Mouse (Mus musculus) small intestine, adult 2 months (tissue): ENCODE results near the gene Tchp. TPM values are rescaled to one million over a fixed set of nuclear protein-coding genes. Genes with fewer than 3 reads are reported as not detected.

Experiments
- H3K27ac ChIP-seq: fragments of 200-500 bp; 2 replicates; pipeline ENCODE4 v1.5.1; 2012; ENCODE audit warnings: low read depth, low read length, control low read depth, inconsistent platforms; ENCODE audit not compliant: insufficient read depth
- H3K27me3 ChIP-seq: fragments of 200-500 bp; 2 replicates; pipeline ENCODE4 v1.6.1; 2012; ENCODE audit warnings: mild to moderate bottlenecking, moderate library complexity, low read length, inconsistent platforms; ENCODE audit not compliant: control insufficient read depth, insufficient read depth
- H3K36me3 ChIP-seq: fragments of 200-500 bp; 2 replicates; pipeline ENCODE4 v1.6.1; 2012; ENCODE audit warnings: mild to moderate bottlenecking, low read length, control low read depth, inconsistent platforms; ENCODE audit not compliant: control insufficient read depth, insufficient read depth
- H3K4me1 ChIP-seq: fragments of 200-500 bp; 2 replicates; pipeline ENCODE4 v1.6.1; 2012; ENCODE audit warnings: low read length, inconsistent platforms, mixed read lengths; ENCODE audit not compliant: control insufficient read depth, insufficient read depth, insufficient read length
- H3K4me3 ChIP-seq: fragments of 200-500 bp; 2 replicates; pipeline ENCODE4 v1.5.1; 2012; ENCODE audit warnings: low read depth, mild to moderate bottlenecking, control low read depth, inconsistent platforms, low read length, moderate library complexity
- CTCF ChIP-seq: fragments of 200-500 bp; IDR thresholded peaks from 2 replicates; pipeline ENCODE4 v1.5.1; 2012; ENCODE audit warnings: low read depth, mild to moderate bottlenecking, control low read depth, inconsistent platforms, low read length, moderate library complexity, mixed read lengths; ENCODE audit not compliant: insufficient replicate concordance, insufficient read length; ENCODE audit errors: extremely low read depth
- POLR2A ChIP-seq: fragments of 200-500 bp; IDR thresholded peaks from 2 replicates; pipeline ENCODE4 v1.6.1; 2012; ENCODE audit warnings: low read depth, mild to moderate bottlenecking, control low read depth, inconsistent platforms, low read length, moderate library complexity
- WGBS: fragments of 180-500 bp; shearing (Covaris S2); methylation state at CpG from one replicate; pipeline ENCODE4 v1.1.7; 2018; 5-methylcytosine and 5-hydroxymethylcytosine counted together
- polyA plus RNA-seq: library from polyadenylated mRNA; depleted of rRNA; stranded (reverse); fragments of >200 nt; gene quantifications from 2 replicates; pipeline ENCODE4 v1.2.3, GENCODE M21; 2012

Gene Tchp
- polyA plus RNA-seq, 1 experiment, result 4.4 TPM

DNA sequence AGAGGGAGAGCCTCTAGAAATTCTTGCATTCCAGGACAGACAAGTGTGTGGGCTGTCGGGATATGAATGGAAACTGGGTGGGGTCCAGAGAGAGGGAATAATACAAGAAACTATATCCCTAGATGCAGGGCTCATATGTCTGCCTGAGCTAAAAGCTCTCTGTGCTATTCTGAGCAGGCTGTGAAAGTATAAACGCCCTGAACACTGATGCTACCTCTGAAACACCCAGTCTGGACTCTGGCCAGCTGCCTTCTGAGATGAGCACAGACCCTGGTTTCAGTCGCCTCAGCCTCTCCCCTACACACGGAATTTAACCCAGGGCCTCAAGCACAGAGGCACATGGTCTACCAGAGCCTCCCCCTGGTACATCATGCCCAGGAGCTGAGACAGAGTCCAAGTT lies 33.0 kb downstream of the Tchp start:
- Histone ChIP-seq H3K4me1 (no peaks in the 10 kb centered on the region; the same call in 1 of the 2 replicates), H3K27ac (no peak overlapping the region), H3K27me3 (no peaks in the 10 kb centered on the region), H3K4me3 (no peak overlapping the region), H3K36me3 (peaks cover 84% of the 10 kb centered on the region)
- TF ChIP-seq CTCF, result no peak
- no peak for TF ChIP-seq POLR2A
- 68% methylated on average over 4 of the region's 4 CpGs for WGBS

DNA sequence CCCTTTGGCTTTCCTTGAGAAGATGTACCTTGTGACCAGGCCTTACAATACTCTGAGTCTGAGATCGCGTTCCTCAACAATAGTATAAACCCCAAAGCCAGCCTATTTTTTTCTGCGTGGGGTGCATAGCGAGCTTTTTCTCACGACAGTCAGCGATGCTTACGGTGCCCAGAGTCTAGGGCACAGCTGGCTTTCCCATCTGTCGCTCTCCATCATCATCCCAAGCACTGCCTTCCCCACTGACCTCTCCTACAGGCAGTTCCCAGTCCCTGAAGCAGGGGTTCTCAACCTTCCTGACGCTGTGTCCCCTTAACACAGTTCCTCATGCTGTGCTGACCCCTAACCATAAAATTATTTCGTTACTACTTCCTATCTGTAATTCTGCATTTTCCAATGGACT lies 35.0 kb downstream of the Tchp start:
- 96% methylated on average over 10 of the region's 10 CpGs for WGBS
- Histone ChIP-seq H3K4me1 (no peaks in the 10 kb centered on the region; the same call in 1 of the 2 replicates), H3K4me3 (no peak overlapping the region), H3K36me3 (peaks cover 75% of the 10 kb centered on the region), H3K27ac (no peak overlapping the region), H3K27me3 (no peaks in the 10 kb centered on the region)
- TF ChIP-seq CTCF, result no peak
- no peak for TF ChIP-seq POLR2A

DNA sequence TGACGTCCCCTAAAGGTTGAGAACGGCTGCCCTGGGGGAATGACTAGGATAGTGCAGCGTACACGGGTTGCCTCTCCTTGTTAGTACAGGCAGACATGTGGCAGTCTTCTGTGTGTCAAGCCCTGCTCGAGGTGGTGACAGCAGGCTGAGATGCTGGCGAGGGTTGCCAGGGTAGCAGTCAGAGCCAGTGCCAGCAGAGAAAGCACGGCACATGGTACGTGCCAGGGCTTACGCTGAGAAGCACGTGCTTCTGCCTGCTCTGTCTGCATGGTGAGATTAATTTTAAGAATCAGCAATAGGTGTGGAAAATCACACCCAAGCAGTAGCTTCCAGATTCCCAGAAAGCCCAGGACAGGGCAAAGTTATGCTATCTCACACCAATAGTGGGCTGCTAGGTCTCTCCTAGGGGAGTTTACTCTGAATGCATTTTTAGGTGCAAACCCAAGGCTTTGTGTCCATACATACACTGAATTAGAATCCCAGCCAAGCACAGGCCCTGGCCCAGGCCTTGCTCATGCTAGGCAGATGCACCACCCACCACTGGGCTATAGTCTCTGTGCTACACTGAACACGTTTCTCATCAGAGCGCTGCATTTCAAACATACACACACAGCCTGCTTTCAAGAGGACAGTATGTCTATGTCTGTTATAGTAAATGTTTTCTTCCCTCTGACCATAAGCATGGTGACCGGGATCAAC lies 35.6 kb downstream of the Tchp start:
- Histone ChIP-seq H3K27ac (no peak overlapping the region), H3K4me3 (no peak overlapping the region), H3K27me3 (no peaks in the 10 kb centered on the region), H3K36me3 (peaks cover 77% of the 10 kb centered on the region), H3K4me1 (no peaks in the 10 kb centered on the region; the same call in 1 of the 2 replicates)
- TF ChIP-seq CTCF, result no peak
- 93% methylated on average over 13 of the region's 13 CpGs for WGBS

DNA sequence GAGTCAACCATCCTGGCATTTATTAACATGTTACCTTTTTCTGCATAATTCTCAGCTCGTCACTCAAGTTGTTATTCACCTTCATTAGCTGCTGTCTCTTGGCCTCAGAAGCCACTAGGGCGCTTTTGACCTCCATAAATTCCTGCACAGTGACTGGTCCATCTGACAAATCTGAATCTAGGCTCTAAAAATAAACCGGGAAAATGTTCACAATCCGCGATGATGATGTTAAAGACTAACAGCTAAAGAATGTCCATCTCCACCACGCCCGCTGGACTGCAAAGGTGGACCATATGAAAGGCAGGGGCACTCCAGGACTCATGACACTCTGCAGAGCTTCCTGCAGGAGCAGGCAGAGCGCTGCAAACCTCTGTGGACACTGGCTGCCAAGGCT lies 36.1 kb downstream of the Tchp start:
- TF ChIP-seq POLR2A (no peak), CTCF (no peak)
- WGBS, result 92% methylated on average over 8 of the region's 8 CpGs
- Histone ChIP-seq H3K4me1 (no peaks in the 10 kb centered on the region; the same call in 1 of the 2 replicates), H3K27me3 (no peaks in the 10 kb centered on the region), H3K4me3 (no peak overlapping the region), H3K36me3 (peaks cover 77% of the 10 kb centered on the region), H3K27ac (no peak overlapping the region)

DNA sequence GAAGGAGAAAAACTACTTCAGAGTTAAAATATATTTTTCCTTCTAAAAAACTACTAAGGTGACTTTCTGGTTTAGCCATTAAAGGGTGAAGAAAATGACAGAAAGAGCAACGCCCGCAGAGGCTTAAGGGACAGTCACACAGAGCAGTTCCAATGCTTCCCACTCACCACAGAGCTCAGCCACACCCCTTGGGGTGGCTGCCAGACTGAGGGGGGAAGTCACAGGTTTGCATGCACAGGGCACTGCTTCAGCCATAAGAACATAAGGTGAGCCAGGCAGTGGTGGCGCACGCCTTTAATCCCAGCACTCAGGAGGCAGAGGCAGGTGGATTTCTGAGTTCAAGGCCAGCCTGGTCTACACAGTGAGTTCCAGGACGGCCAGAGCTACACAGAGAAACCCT lies 38.0 kb downstream of the Tchp start:
- WGBS, result 71% methylated on average over 5 of the region's 5 CpGs
- no peak overlapping the region for H3K27ac ChIP-seq
- no peaks in the 10 kb centered on the region for H3K4me1 ChIP-seq
- peaks cover 72% of the 10 kb centered on the region for H3K36me3 ChIP-seq
- no peaks in the 10 kb centered on the region for H3K27me3 ChIP-seq
- TF ChIP-seq CTCF, result no peak
- TF ChIP-seq POLR2A, result no peak
- no peak overlapping the region for H3K4me3 ChIP-seq

DNA sequence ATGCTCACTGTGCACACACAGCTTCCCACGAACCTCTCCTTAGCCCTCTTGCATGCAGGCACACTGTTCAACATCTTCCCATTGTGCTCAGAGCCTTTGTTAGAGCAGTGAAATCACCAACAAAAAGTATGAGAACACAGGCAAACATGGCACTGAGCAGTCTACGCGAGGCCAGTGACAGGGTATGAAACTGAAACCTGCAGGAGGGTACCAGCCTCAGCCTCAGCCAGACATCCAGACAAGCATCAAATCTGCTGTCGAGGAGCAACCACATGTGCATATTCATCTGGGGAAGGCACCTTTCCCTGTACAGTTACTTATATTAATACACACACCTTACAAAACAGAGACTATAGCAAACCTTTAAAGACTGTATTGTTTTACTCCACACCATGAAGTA lies 39.3 kb downstream of the Tchp start:
- H3K4me1 ChIP-seq, result no peaks in the 10 kb centered on the region

DNA sequence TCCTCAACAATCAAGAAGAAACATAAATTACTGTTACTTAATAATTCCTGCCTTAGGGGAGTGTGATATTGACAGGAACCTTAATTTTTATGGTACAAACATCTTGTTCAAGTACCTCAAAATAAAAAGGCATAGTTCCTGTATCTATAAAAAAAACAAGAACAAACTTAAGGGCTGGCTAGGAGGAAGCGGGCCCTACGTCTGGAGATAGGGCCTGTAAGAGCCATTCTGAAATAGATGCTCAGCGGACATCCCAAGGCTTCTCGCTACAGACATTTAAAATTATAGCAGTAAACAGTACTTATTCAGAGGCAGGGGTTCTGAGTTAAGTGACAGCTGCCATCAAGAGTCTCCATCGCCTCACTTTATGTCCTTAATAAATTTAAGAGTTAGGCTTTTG lies 40.0 kb downstream of the Tchp start:
- peaks cover 71% of the 10 kb centered on the region for H3K36me3 ChIP-seq
- TF ChIP-seq POLR2A, result no peak
- no peak for TF ChIP-seq CTCF
- no peak overlapping the region for H3K4me3 ChIP-seq
- WGBS, result 91% methylated on average over 5 of the region's 5 CpGs
- H3K4me1 ChIP-seq, result no peaks in the 10 kb centered on the region
- H3K27ac ChIP-seq, result no peak overlapping the region
- H3K27me3 ChIP-seq, result no peaks in the 10 kb centered on the region

More for the DNA sequence above, 39.3 kb downstream of the Tchp start:
- peaks cover 70% of the 10 kb centered on the region for H3K36me3 ChIP-seq
- H3K4me3 ChIP-seq, result no peak overlapping the region
- WGBS, result 88% methylated on average over 4 of the region's 4 CpGs
- TF ChIP-seq POLR2A, result no peak
- TF ChIP-seq CTCF, result no peak
- H3K27me3 ChIP-seq, result no peaks in the 10 kb centered on the region
- no peak overlapping the region for H3K27ac ChIP-seq
